Mouse (Mus musculus): ENCODE measurements around the gene Kremen1. TPM values are rescaled to one million over a fixed set of nuclear protein-coding genes. Genes with fewer than 3 reads are reported as not detected.

Gene Kremen1
- polyA plus RNA-seq, 1 experiment from 2014 or later: 18.6 TPM

DNA sequence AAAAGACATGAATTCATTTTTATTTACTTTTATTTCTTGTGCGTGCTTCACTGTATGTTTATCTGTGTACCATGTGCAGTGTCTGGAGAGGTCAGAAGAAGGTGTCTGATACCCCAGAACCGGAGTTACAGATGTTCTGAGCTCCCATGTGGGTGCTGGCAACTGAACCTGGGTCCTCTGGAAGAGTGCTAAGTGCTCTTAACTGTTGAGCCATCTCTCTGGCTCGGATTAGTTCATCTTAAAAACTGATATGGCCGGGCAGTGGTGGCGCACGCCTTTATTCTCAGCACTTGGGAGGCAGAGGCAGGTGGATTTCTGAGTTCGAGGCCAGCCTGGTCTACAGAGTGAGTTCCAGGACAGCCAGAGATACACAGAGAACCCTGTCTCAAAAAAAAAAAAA is 18.1 kb downstream of the Kremen1 start:
- Histone ChIP-seq H3K27ac (ENCODE audit: low read length) (0 out of 2 replicates have a peak overlapping the region, but pooled peaks have one; percentile 7), H3K9me3 (ENCODE audit: control insufficient read depth, low read length) (no peaks in the 10 kb centered on the region), H3K4me1 (replicated peaks; ENCODE audit: control insufficient read depth, insufficient read depth, low read length) (peaks cover 44% of the 10 kb centered on the region), H3K4me2 (ENCODE audit: low read depth, low read length) (no peak overlapping the region), H3K9ac (ENCODE audit: low read length) (no peak overlapping the region), H3K27me3 (ENCODE audit: control insufficient read depth, insufficient read depth, low read depth, low read length) (no peaks in the 10 kb centered on the region), H3K4me3 (ENCODE audit: low read length) (no peak overlapping the region), H3K36me3 (ENCODE audit: control insufficient read depth, insufficient read depth, low read length) (peaks cover 6% of the 10 kb centered on the region)
- ATAC-seq (ENCODE audit: low read depth): no peak
- WGBS: 87% methylated on average over 7 of the region's 7 CpGs

DNA sequence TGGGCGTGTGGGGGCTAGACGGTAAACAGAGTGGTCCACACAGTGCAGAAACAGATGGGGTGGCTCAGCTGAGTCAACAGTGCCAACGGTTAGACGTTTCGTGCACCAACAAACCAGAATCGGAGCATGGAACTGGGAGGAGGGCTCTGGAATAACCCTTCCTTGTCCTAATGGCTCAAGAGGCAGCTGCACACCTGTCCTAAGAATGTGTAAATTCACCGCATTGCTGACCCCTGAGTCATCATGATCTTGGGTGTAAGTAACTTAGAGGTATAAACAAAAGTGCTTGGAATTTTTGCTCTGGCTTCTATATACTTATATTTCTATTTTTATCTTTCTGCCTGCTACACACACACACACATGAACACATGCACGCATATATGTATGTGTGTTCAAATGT is 19.2 kb downstream of the Kremen1 start:
- Histone ChIP-seq H3K9ac (ENCODE audit: low read length) (no peak overlapping the region), H3K27me3 (ENCODE audit: control insufficient read depth, insufficient read depth, low read depth, low read length) (no peaks in the 10 kb centered on the region), H3K36me3 (ENCODE audit: control insufficient read depth, insufficient read depth, low read length) (peaks cover 8% of the 10 kb centered on the region), H3K4me1 (replicated peaks; ENCODE audit: control insufficient read depth, insufficient read depth, low read length) (peaks cover 44% of the 10 kb centered on the region), H3K4me2 (ENCODE audit: low read depth, low read length) (no peak overlapping the region), H3K4me3 (ENCODE audit: low read length) (no peak overlapping the region), H3K9me3 (ENCODE audit: control insufficient read depth, low read length) (no peaks in the 10 kb centered on the region), H3K27ac (ENCODE audit: low read length) (peak overlapping the region; percentile 69)
- ATAC-seq (ENCODE audit: low read depth): peak; percentile 10; the same call in 1 of the 2 replicates
- WGBS: 52% methylated on average over 8 of the region's 8 CpGs

DNA sequence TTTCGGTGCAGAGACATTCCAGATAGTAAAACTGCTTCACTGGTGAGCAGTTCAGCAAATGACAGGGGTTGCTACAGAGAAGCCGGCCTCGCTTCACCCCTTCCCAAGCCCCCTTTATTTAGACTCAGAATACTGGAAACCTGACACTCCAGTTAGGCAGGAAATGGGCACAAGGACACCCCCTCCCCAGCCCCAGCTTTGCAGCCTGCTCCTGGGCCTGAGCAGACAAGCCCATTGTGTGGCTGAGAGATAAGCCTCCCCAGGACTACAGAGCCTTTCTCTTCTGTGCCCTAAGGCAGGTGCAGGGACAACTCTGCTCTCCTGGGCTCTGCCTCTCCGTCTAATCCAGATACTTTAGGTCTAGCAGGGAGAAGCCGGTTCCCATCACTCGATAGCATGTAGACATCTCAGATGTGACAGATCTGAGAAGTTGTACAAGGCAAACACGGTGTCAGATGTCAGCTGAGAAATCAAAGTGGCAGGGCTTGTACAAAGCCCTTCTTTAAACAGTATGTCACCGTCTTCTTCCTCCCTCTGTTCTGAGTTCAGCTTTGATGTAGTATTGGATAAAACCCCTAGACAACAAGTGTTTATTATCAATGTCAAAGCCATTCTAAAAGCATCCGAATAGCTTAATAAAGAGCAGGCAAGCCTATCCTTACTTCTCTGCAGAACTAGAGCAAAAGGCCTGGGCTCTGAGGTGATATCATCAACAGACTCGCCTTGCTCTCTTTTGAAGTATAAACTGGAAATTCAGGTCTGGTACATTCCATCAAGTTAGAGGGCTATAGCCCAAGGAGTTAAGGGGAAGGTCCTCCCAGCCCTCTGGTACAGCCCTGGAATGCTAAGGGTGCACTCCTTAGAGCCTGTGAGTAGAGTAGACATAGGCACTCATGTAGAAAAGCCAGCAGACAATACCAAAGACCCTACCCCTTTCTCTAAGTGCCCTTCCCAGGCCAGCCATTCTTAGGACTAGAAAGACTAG is 21.4 kb downstream of the Kremen1 start:
- H3K4me2 ChIP-seq (ENCODE audit: low read depth, low read length): peak overlapping the region; percentile 7
- 5% methylated on average over 10 of the region's 10 CpGs for WGBS
- no peaks in the 10 kb centered on the region for H3K27me3 ChIP-seq (ENCODE audit: control insufficient read depth, insufficient read depth, low read depth, low read length)
- H3K27ac ChIP-seq (ENCODE audit: low read length): peak overlapping the region; percentile 93
- H3K4me1 ChIP-seq (replicated peaks; ENCODE audit: control insufficient read depth, insufficient read depth, low read length): peaks cover 37% of the 10 kb centered on the region
- no peaks in the 10 kb centered on the region for H3K9me3 ChIP-seq (ENCODE audit: control insufficient read depth, low read length)
- no peak overlapping the region for H3K4me3 ChIP-seq (ENCODE audit: low read length)
- ATAC-seq (ENCODE audit: low read depth): peak; percentile 92
- H3K36me3 ChIP-seq (ENCODE audit: control insufficient read depth, insufficient read depth, low read length): peaks cover 12% of the 10 kb centered on the region
- H3K9ac ChIP-seq (ENCODE audit: low read length): peak overlapping the region; percentile 31

DNA sequence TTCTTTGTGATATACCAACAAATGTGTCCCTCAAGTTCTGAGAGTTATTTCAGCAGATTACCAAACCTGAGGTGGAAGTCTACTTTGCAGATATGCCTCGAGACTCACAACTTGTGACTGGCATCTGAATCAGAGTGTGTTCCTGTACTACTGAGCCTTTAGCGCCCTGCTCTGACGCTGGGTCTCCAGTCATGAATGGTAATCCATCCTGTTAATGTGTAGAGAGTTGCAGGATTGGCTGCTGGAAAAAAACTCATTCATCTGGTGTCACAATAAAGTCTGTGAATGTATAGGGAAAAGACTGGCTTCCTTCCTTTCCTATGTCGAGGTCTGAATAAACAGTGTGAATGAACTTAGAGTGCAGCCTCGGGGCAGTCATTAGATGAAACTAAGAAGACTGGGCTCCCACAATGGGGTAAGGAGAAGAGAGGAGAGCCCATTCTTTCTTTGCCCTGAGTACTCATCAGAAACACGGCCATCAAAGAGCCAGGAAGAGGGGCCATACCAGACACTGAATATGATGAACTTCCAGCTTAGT is 41.4 kb downstream of the Kremen1 start:
- 31% methylated on average over 6 of the region's 6 CpGs for WGBS

DNA sequence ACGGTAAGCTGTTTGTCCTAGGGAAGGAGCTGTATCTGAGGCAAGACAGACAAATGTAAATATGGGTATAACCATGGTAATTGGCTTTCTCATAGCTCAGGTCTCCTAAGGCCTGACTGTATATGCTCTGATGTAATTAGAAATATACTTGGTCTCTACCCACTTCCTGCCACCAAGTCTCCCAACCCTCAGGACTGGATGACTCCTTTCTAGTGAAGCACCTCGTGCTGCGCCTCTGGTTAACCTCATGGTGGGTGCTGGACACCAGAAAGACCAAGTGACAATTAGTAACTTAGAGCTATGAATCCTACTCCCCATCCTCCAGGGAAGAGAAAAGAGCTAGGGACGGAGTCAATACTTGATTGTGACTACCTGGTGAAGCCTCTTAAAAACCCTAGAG is 42.0 kb downstream of the Kremen1 start:
- no peak for ATAC-seq (ENCODE audit: low read depth)
- H3K4me1 ChIP-seq (replicated peaks; ENCODE audit: control insufficient read depth, insufficient read depth, low read length): no peaks in the 10 kb centered on the region; the same call in 1 of the 2 replicates
- no peaks in the 10 kb centered on the region for H3K27me3 ChIP-seq (ENCODE audit: control insufficient read depth, insufficient read depth, low read depth, low read length)
- H3K4me3 ChIP-seq (ENCODE audit: low read length): no peak overlapping the region
- 79% methylated on average over 4 of the region's 4 CpGs for WGBS
- H3K36me3 ChIP-seq (ENCODE audit: control insufficient read depth, insufficient read depth, low read length): no peaks in the 10 kb centered on the region
- no peak overlapping the region for H3K27ac ChIP-seq (ENCODE audit: low read length)
- H3K9me3 ChIP-seq (ENCODE audit: control insufficient read depth, low read length): no peaks in the 10 kb centered on the region
- H3K4me2 ChIP-seq (ENCODE audit: low read depth, low read length): no peak overlapping the region
- no peak overlapping the region for H3K9ac ChIP-seq (ENCODE audit: low read length)

More for the DNA sequence above, 41.4 kb downstream of the Kremen1 start:
- ATAC-seq (ENCODE audit: low read depth): 0 out of 2 replicates have a peak, but pooled peaks have one; percentile 60
- no peak overlapping the region for H3K27ac ChIP-seq (ENCODE audit: low read length)
- no peaks in the 10 kb centered on the region for H3K9me3 ChIP-seq (ENCODE audit: control insufficient read depth, low read length)
- H3K36me3 ChIP-seq (ENCODE audit: control insufficient read depth, insufficient read depth, low read length): no peaks in the 10 kb centered on the region
- H3K4me2 ChIP-seq (ENCODE audit: low read depth, low read length): no peak overlapping the region
- no peaks in the 10 kb centered on the region; the same call in 1 of the 2 replicates for H3K4me1 ChIP-seq (replicated peaks; ENCODE audit: control insufficient read depth, insufficient read depth, low read length)
- H3K27me3 ChIP-seq (ENCODE audit: control insufficient read depth, insufficient read depth, low read depth, low read length): no peaks in the 10 kb centered on the region
- H3K9ac ChIP-seq (ENCODE audit: low read length): no peak overlapping the region
- no peak overlapping the region for H3K4me3 ChIP-seq (ENCODE audit: low read length)

DNA sequence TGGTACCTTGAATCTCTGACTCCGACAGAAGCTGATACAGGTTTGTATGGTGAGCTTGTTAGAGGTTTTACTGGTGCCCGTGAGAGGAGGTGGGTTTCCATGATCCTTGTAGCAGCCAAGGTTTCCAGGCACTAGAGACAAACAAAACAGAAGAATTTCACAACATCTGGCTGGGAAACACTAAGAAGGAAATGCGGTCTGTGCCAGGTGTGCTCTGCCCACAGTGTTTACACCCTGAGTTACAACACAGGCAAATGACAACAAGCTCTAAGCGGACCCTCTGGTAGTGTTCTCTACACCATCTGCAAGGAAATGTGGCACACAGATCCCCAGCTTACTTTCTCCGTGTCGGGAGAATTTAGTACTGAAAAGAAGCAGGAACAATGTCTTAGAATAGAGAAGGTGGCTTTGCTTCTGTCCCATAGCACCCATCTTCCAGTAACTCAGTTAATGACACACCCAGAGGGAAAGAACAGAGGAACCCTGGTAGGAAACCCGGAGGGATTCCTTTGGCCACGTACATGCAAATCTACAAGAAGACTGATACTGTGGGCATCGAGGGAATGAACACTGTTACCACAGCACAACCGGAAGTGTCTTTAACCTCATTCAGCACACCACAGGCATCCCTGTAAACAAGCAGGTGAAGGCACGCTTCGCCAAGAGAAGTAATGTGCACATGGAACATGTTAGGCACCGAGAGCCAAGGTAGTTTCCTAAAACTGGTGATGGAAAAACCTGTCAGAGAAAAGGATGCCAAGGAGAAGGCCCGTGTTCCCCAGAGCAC is 45.8 kb downstream of the Kremen1 start:
- no peak for ATAC-seq (ENCODE audit: low read depth)

DNA sequence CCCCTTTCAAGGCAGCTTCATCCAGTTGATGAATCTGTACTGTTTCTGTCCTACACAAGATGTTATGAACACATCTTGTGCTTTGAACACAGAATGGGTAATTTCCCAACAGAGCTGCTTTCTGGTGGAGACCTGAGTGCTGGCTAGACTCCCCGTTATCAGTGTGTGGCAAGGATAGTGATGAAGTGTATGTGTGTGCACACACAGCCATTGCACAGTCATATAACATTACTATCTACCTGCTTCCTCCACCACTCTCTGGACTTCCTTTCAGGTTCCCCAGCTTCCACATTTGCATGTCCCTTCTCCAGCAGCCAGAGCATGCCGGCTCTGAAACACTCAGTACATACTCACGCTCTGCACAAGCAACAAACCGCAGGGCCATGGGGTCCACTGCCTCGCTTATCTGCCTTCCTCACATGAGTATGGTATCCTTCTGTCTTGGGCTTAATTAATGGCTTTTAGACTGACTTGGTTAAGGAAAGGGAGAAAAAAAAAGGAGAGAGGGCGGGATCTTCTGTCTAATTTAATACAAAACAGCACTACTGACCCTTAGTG is 46.8 kb downstream of the Kremen1 start:
- no peaks in the 10 kb centered on the region for H3K27me3 ChIP-seq (ENCODE audit: control insufficient read depth, insufficient read depth, low read depth, low read length)
- H3K36me3 ChIP-seq (ENCODE audit: control insufficient read depth, insufficient read depth, low read length): peaks cover under 1% of the 10 kb centered on the region; the same call in 1 of the 2 replicates
- no peak overlapping the region for H3K27ac ChIP-seq (ENCODE audit: low read length)
- H3K9me3 ChIP-seq (ENCODE audit: control insufficient read depth, low read length): no peaks in the 10 kb centered on the region
- ATAC-seq (ENCODE audit: low read depth): no peak
- no peak overlapping the region for H3K4me2 ChIP-seq (ENCODE audit: low read depth, low read length)
- H3K4me3 ChIP-seq (ENCODE audit: low read length): no peak overlapping the region
- no peak overlapping the region for H3K9ac ChIP-seq (ENCODE audit: low read length)
- H3K4me1 ChIP-seq (replicated peaks; ENCODE audit: control insufficient read depth, insufficient read depth, low read length): no peaks in the 10 kb centered on the region
- WGBS: 76% methylated on average over 6 of the region's 6 CpGs

More for the DNA sequence above, 45.8 kb downstream of the Kremen1 start:
- no peaks in the 10 kb centered on the region for H3K27me3 ChIP-seq (ENCODE audit: control insufficient read depth, insufficient read depth, low read depth, low read length)
- no peak overlapping the region for H3K4me3 ChIP-seq (ENCODE audit: low read length)
- no peak overlapping the region for H3K27ac ChIP-seq (ENCODE audit: low read length)
- WGBS: 75% methylated on average over 14 of the region's 14 CpGs
- no peaks in the 10 kb centered on the region for H3K9me3 ChIP-seq (ENCODE audit: control insufficient read depth, low read length)
- H3K36me3 ChIP-seq (ENCODE audit: control insufficient read depth, insufficient read depth, low read length): no peaks in the 10 kb centered on the region
- no peaks in the 10 kb centered on the region; the same call in 1 of the 2 replicates for H3K4me1 ChIP-seq (replicated peaks; ENCODE audit: control insufficient read depth, insufficient read depth, low read length)
- no peak overlapping the region for H3K9ac ChIP-seq (ENCODE audit: low read length)
- H3K4me2 ChIP-seq (ENCODE audit: low read depth, low read length): no peak overlapping the region

DNA sequence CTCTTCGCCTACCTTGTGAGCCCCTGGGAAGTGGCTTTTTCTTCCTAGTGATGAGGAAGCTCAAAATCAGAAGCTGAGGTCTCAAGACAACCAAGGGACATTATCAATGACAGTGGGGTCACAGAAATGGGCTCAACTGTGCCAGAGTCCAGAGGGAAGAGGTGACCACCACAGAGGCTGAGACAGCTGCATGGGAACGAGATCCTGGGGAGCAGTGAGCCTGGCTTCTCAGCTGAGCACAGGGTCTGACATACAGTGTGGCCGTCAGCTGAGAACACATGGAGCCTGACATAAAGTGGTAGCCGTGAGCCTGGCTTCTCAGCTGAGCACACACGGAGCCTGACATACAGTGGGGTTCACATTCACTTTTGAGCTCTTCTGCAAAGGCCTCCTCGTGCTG is 58.3 kb downstream of the Kremen1 start:
- Histone ChIP-seq H3K4me2 (ENCODE audit: low read depth, low read length) (no peak overlapping the region), H3K9me3 (ENCODE audit: control insufficient read depth, low read length) (no peaks in the 10 kb centered on the region), H3K27ac (ENCODE audit: low read length) (no peak overlapping the region), H3K36me3 (ENCODE audit: control insufficient read depth, insufficient read depth, low read length) (peaks cover 9% of the 10 kb centered on the region), H3K4me1 (replicated peaks; ENCODE audit: control insufficient read depth, insufficient read depth, low read length) (no peaks in the 10 kb centered on the region), H3K27me3 (ENCODE audit: control insufficient read depth, insufficient read depth, low read depth, low read length) (no peaks in the 10 kb centered on the region), H3K9ac (ENCODE audit: low read length) (no peak overlapping the region), H3K4me3 (ENCODE audit: low read length) (no peak overlapping the region)
- ATAC-seq (ENCODE audit: low read depth): no peak
- WGBS: 78% methylated on average over 6 of the region's 6 CpGs
